Mouse (Mus musculus) intestine, postnatal 0 days (tissue): Measurements from ENCODE around the gene Rnf212. TPM values are rescaled to one million over a fixed set of nuclear protein-coding genes. Genes with fewer than 3 reads are reported as not detected.
"Not testable (repeated sequence)": the region's sequence is repeated elsewhere in the genome, so short reads cannot be mapped to it uniquely, and the experiment has no call there.

ENCODE experiments used
- ATAC-seq: fragments of 200-750 bp; cut with Nextera tagmentation; 2 replicates; pipeline ENCODE4 v1.8.0; 2017; ENCODE audit warnings: mild to moderate bottlenecking, moderate TSS enrichment, moderate library complexity
- H3K27ac ChIP-seq: fragments of 300-500 bp; sonication (generic); 2 replicates; pipeline ENCODE4 v1.5.1; 2014; ENCODE audit warnings: mild to moderate bottlenecking, low read depth, low read length, moderate library complexity
- H3K27me3 ChIP-seq: fragments of 300-500 bp; sonication (generic); replicated peaks from 2 replicates; pipeline ENCODE4 v1.6.1; 2014; ENCODE audit warnings: low read length, mixed read lengths; ENCODE audit not compliant: control insufficient read depth, insufficient read depth
- H3K36me3 ChIP-seq: fragments of 300-500 bp; sonication (generic); 2 replicates; pipeline ENCODE4 v1.6.1; 2014; ENCODE audit warnings: mild to moderate bottlenecking, moderate library complexity; ENCODE audit not compliant: control insufficient read depth, insufficient read depth
- H3K4me1 ChIP-seq: fragments of 300-500 bp; sonication (generic); replicated peaks from 2 replicates; pipeline ENCODE4 v1.6.1; 2014; ENCODE audit warnings: antibody characterized with exemption, low read length, mixed read lengths; ENCODE audit not compliant: control insufficient read depth, insufficient read depth
- H3K4me2 ChIP-seq: fragments of 300-500 bp; sonication (generic); replicated peaks from 2 replicates; pipeline ENCODE4 v1.6.1; 2014; ENCODE audit warnings: low read depth, mild to moderate bottlenecking, moderate library complexity
- H3K4me3 ChIP-seq: fragments of 300-500 bp; sonication (generic); 2 replicates; pipeline ENCODE4 v1.5.1; 2014; ENCODE audit warnings: low read depth, low read length
- H3K9ac ChIP-seq: fragments of 300-500 bp; sonication (generic); 2 replicates; pipeline ENCODE4 v1.6.1; 2014; ENCODE audit warnings: mild to moderate bottlenecking, low read depth, low read length
- H3K9me3 ChIP-seq: fragments of 300-500 bp; sonication (generic); 2 replicates; pipeline ENCODE4 v1.6.1; 2016; ENCODE audit warnings: mixed run types; ENCODE audit not compliant: control insufficient read depth
- CTCF ChIP-seq: sonication (generic); IDR thresholded peaks from 2 replicates; pipeline ENCODE4 v1.5.1; 2016; ENCODE audit warnings: low read depth, mild to moderate bottlenecking, control low read depth, antibody characterized with exemption, moderate library complexity
- WGBS: fragments of 180-500 bp; shearing (Covaris S2); extraction: QIAGEN DNeasy Blood & Tissue Kit; methylation state at CpG from one replicate; pipeline ENCODE4 v1.1.7; 2014; 5-methylcytosine and 5-hydroxymethylcytosine counted together
- polyA plus RNA-seq: library from polyadenylated mRNA; unstranded; fragments of >200 nt; fragmentation: Nextera tagmentation; extraction: Ambion mirVana; gene quantifications from 2 replicates; pipeline ENCODE4 v1.2.1, GENCODE M21; 2015

Gene Rnf212
- 0.71 and 1.2 TPM in 2 replicates for polyA plus RNA-seq

DNA sequence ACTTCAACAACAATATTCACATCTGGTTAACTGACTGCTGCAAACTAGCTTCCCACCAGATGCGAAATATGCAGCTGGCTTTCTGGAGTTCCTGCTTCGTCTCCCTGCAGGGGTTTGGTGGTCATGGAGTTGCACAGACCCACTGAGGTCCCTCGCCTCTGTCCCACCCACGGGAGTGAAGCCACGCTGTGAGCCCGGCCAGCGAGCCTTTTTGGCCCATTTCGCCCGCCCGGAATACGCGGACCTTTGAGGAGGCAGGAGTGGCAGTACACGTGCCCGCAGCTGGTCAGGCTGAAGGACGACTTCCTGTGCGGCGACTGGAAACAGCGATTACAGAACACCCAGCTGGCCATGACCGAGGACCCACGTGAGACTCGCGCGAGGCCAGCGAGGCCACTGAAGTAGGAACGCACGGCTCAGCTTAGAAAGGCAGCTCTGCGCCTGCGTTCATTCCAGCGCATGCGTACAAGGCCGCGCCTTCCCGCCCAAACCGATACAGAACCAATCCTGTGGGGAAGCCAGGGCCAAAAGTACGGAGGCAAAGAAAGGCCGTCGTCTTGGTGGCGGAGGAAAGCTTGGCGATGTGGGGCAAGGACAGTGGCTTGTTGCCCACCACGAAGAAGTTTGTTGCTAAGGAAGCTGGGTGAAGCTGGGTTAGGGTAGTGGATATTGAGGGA lies at the start of gene Rnf212:
Gene Rnf212, minus strand, starts transcription at position 353 of the 677 bp plus-strand sequence.
- no peak for TF ChIP-seq CTCF
- Histone ChIP-seq H3K4me3 (no peak within 1 kb of the TSS), H3K4me2 (no peak within 1 kb of the TSS), H3K9me3 (no peaks in the 10 kb centered on the region), H3K9ac (no peak within 1 kb of the TSS), H3K27me3 (no peaks in the 10 kb centered on the region), H3K36me3 (no peaks in the 10 kb centered on the region), H3K27ac (no peak within 1 kb of the TSS), H3K4me1 (no peaks in the 10 kb centered on the region)
- 67% methylated on average over 40 of the region's 40 CpGs for WGBS
- peak; percentile 8; the same call in 1 of the 2 replicates for ATAC-seq

DNA sequence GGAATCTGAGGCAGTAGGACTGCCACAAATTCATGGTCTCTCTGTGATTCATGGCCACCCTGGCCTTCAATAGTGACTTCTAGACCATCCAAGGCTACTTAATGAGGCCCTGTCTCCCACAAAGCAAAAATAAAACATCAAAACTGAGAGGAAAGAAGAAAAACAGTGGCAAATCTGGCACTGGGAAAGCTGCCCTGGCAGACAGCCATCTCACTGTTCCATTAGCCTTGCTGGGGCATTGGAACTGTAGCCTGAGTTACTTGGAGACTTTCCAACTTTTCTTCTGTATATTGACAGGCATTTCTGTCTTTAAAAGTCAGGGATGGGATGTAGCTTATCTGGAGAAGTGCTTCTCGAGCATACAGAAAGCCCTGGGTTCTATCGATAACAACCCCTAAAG lies 48.5 kb upstream of the Rnf212 start:
- no peaks in the 10 kb centered on the region for H3K4me1 ChIP-seq
- no peaks in the 10 kb centered on the region for H3K27me3 ChIP-seq
- no peaks in the 10 kb centered on the region for H3K36me3 ChIP-seq
- no peak overlapping the region for H3K9ac ChIP-seq
- H3K9me3 ChIP-seq = no peaks in the 10 kb centered on the region
- H3K4me2 ChIP-seq = no peak overlapping the region
- ATAC-seq = no peak
- no peak for TF ChIP-seq CTCF
- H3K4me3 ChIP-seq = no peak overlapping the region
- no peak overlapping the region for H3K27ac ChIP-seq
- WGBS = 78% methylated on average over 2 of the region's 2 CpGs

DNA sequence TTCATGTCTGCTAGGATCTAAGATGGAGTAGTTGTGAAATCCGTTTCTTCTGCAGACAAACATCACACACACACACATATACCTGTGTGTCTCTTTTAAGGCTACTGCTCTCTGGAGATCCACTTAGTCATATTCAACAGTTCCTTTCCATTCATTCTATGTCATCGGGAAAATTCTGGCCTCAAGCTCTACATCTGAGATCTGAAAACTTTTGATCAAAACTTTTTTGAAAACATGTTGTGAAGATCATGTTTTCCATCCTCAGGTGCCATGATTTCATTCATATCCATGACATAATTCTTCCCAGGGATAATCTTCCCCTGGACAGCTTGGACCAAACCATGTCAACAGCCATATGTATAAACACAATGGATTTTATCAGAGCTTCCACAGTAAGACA lies 34.0 kb upstream of the Rnf212 start, which contains the start of gene Vmn2r8:
Gene Vmn2r8, minus strand, starts transcription at position 101 of the 400 bp plus-strand sequence.
- H3K4me3 ChIP-seq, H3K9ac ChIP-seq, H3K36me3 ChIP-seq, H3K27me3 ChIP-seq, H3K4me1 ChIP-seq, H3K9me3 ChIP-seq, H3K4me2 ChIP-seq, H3K27ac ChIP-seq, ATAC-seq: not testable (repeated sequence)
- WGBS = 79% methylated on average over 2 of the region's 2 CpGs

DNA sequence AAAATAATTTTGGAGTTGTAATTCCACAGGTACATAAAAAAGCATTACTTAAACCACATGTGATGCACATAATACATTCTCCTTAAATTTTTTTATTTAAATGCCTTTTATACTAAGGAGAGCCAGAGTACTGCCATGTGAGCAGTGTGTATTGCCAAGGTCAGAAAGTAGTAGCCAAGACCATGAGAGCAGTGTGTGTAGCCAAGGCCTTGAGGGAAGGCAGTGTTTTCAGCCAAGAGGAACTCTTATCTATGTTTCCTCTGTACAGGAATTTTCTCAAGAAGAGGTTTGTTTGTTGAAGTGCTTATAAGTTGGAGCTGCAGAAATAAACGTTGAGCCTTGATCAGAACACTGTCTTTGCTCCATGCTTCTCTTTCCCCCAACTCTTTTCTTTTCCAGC lies 28.9 kb upstream of the Rnf212 start:
- 28% methylated on average over 1 of the region's 1 CpGs for WGBS
- ATAC-seq = no peak

DNA sequence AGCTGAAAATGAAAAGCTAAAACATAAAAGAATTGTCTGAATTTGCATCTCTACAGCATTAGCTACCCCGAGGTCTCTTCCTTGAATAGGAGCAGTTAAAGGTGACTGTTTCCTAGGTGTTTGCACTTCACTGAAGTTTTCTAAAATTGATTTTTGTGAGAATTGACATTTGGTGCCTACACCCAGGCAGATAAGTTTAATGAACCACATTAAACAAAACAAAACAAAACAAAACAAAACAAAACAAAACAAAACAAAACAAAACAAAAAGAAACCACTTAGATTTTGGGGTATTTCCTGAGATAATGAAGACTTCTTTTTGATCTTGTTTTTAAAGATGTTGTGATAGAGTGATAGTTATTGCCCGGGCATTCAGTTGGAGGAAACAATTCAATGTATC lies 20.5 kb upstream of the Rnf212 start, which contains the start of gene Tmed11:
Gene Tmed11, minus strand, starts transcription at position 101 of the 400 bp plus-strand sequence.
- WGBS = 63% methylated on average over 2 of the region's 2 CpGs
- ATAC-seq, H3K9ac ChIP-seq, H3K4me2 ChIP-seq, H3K27ac ChIP-seq, H3K27me3 ChIP-seq, H3K36me3 ChIP-seq, H3K4me3 ChIP-seq, H3K9me3 ChIP-seq, H3K4me1 ChIP-seq: not testable (repeated sequence)

More for the DNA sequence above, 28.9 kb upstream of the Rnf212 start:
- Histone ChIP-seq H3K27me3 (no peaks in the 10 kb centered on the region), H3K27ac (no peak overlapping the region), H3K4me3 (no peak overlapping the region), H3K36me3 (no peaks in the 10 kb centered on the region), H3K9me3 (no peaks in the 10 kb centered on the region), H3K4me1 (no peaks in the 10 kb centered on the region), H3K9ac (no peak overlapping the region), H3K4me2 (no peak overlapping the region)
- no peak for TF ChIP-seq CTCF

DNA sequence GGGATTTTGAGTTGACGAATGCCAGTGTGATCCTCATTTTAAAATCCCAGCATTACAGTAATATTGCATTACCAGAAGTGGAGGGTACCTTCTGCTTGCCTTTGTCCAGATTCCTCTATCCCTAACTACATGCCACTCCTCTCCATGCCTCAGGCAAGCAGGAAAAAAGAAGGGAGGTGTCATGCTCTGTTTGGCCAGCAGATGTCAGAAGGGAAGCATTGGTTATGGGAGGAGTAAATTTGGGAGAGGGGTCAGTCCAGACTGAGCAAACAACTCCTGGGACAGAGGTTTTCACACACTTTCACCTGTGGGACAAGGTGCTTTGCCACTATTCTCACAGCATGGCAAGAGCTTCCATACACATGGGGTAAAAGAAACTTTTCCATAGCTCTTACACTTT lies 15.6 kb upstream of the Rnf212 start:
- not testable (repeated sequence) for H3K4me3 ChIP-seq, ATAC-seq, H3K4me2 ChIP-seq, H3K27me3 ChIP-seq, H3K9ac ChIP-seq, H3K4me1 ChIP-seq, H3K9me3 ChIP-seq, H3K36me3 ChIP-seq, H3K27ac ChIP-seq
- TF ChIP-seq CTCF = peak; percentile 64
- WGBS = 31% methylated on average over 1 of the region's 1 CpGs

DNA sequence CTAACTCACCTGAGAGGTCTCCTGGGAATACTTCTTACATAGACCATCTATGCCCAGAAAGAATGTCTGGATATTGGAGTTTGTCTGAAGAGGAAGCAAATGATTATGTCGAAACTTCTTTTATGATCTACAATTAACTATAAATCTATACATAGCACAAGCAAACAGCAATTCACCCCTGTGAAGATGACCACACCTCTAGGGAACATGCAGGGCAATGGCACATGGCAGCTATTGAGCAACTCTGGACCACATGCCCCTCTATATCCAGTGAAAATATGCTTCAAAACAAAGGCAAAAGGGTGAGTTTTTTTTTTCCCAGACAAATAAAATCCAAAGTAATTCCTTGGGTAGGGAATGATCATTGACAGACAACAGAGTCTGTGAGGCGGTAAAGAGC lies 14.8 kb downstream of the Rnf212 start:
- Histone ChIP-seq H3K9me3 (no peaks in the 10 kb centered on the region), H3K36me3 (no peaks in the 10 kb centered on the region), H3K4me3 (no peak overlapping the region), H3K27me3 (no peaks in the 10 kb centered on the region), H3K4me1 (no peaks in the 10 kb centered on the region), H3K27ac (no peak overlapping the region), H3K4me2 (no peak overlapping the region), H3K9ac (no peak overlapping the region)
- ATAC-seq = peak; percentile 94
- 42% methylated on average over 2 of the region's 2 CpGs for WGBS
- TF ChIP-seq CTCF = no peak
